Mouse (Mus musculus) midbrain, embryonic 16.5 days (tissue): Measurements from ENCODE around the gene Nudt17. TPM values are rescaled to one million over a fixed set of nuclear protein-coding genes. Genes with fewer than 3 reads are reported as not detected.

Experiments
- ATAC-seq: fragments of 200-750 bp; cut with Nextera tagmentation; 2 replicates; pipeline ENCODE4 v1.8.0; 2017; ENCODE audit warnings: moderate TSS enrichment
- H3K27ac ChIP-seq: fragments of 300-500 bp; sonication (generic); 2 replicates; pipeline ENCODE4 v1.5.1; 2014; ENCODE audit warnings: mild to moderate bottlenecking, low read length, mixed read lengths
- H3K27me3 ChIP-seq: fragments of 300-500 bp; sonication (generic); 2 replicates; pipeline ENCODE4 v1.6.1; 2014; ENCODE audit warnings: low read depth, low read length, mixed read lengths; ENCODE audit not compliant: control insufficient read depth, insufficient read depth
- H3K36me3 ChIP-seq: fragments of 300-500 bp; sonication (generic); 2 replicates; pipeline ENCODE4 v1.6.1; 2014; ENCODE audit warnings: mild to moderate bottlenecking, low read length, moderate library complexity, mixed read lengths; ENCODE audit not compliant: control insufficient read depth, insufficient read depth
- H3K4me1 ChIP-seq: fragments of 300-500 bp; sonication (generic); 2 replicates; pipeline ENCODE4 v1.6.1; 2014; ENCODE audit warnings: mild to moderate bottlenecking, low read length, mixed read lengths; ENCODE audit not compliant: control insufficient read depth, insufficient read depth
- H3K4me2 ChIP-seq: fragments of 300-500 bp; sonication (generic); 2 replicates; pipeline ENCODE4 v1.6.1; 2014; ENCODE audit warnings: mild to moderate bottlenecking, low read length, mixed read lengths
- H3K4me3 ChIP-seq: fragments of 300-500 bp; sonication (generic); 2 replicates; pipeline ENCODE4 v1.5.1; 2014; ENCODE audit warnings: low read depth, mild to moderate bottlenecking, low read length, moderate library complexity, mixed read lengths
- H3K9ac ChIP-seq: fragments of 300-500 bp; sonication (generic); 2 replicates; pipeline ENCODE4 v1.6.1; 2014; ENCODE audit warnings: low read depth, low read length, mixed read lengths
- H3K9me3 ChIP-seq: fragments of 300-500 bp; sonication (generic); replicated peaks from 2 replicates; pipeline ENCODE4 v1.6.1; 2014; ENCODE audit warnings: mild to moderate bottlenecking, low read length, mixed read lengths; ENCODE audit not compliant: control insufficient read depth, poor library complexity, severe bottlenecking
- WGBS: fragments of 180-500 bp; shearing (Covaris S2); extraction: QIAGEN DNeasy Blood & Tissue Kit; methylation state at CpG from one replicate; pipeline ENCODE4 v1.1.7; 2014; 5-methylcytosine and 5-hydroxymethylcytosine counted together
- polyA plus RNA-seq: library from polyadenylated mRNA; unstranded; fragments of >200 nt; fragmentation: Nextera tagmentation; extraction: Ambion mirVana; gene quantifications from 2 replicates; pipeline ENCODE4 v1.2.1, GENCODE M21; 2015

Nudt17 gene
- polyA plus RNA-seq, 1 experiment from 2014 or later = 17.2 TPM

DNA sequence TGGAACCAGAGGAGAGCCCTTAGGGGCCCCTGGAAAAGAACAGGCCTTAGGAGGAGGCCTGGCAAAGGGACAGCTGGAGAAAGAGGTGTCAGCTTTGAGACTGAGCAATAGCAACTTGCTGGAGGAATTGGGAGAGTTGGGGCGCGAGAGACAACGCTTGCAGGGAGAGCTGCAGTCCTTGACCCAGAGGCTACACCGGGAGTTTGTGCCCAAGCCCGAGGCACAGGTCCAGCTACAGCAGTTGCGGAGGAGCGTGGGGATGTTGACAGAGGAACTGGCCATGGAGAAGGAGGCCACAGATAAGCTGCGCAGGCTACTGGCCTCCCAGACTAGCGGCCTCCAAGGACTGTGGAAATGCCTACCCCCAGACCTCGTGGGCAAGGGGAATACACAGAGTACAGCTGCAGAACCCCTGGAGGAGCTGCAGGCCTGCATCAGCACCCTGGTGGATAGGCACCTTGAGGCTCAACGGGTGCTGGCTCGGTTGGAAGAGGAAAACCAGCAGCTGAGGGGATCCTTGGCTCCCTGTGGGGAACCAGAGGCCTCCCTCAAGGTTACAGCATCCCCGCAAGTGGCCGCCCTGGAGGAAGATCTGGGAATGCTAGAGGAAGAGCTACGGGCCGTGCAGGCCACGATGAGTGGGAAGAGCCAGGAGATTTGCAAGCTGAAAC lies 24.1 kb downstream of the Nudt17 start:
- Histone ChIP-seq H3K9me3 (no peaks in the 10 kb centered on the region), H3K27me3 (no peaks in the 10 kb centered on the region), H3K4me2 (peak overlapping the region; percentile 47), H3K9ac (no peak overlapping the region), H3K4me3 (peak overlapping the region; percentile 23; the same call in 1 of the 2 replicates), H3K36me3 (no peaks in the 10 kb centered on the region), H3K27ac (no peak overlapping the region), H3K4me1 (0 out of 2 replicates have a peak, but pooled peaks cover 6% of the 10 kb centered on the region)
- 58% methylated on average over 17 of the region's 17 CpGs for WGBS
- ATAC-seq = no peak

DNA sequence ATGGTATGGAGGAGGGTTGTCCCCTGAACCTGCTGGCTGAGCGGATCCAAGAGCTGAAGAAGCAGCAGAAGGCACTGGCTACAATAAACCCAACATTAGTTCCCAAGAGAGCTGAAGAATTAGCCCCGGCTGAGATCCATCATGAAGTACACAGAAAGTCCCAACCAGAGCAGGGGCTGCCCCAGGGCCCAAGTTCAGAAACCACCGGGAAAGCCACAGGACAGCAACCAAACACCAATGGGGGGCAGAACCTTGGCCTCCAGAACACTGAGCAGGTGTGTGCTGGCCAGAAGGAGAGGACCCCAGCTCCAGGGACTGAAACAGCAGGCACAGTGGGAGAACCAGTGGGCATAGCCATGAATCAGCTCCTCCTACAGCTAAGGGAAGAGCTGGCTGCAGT lies 24.9 kb downstream of the Nudt17 start:
- ATAC-seq = no peak
- H3K27ac ChIP-seq = no peak overlapping the region

DNA sequence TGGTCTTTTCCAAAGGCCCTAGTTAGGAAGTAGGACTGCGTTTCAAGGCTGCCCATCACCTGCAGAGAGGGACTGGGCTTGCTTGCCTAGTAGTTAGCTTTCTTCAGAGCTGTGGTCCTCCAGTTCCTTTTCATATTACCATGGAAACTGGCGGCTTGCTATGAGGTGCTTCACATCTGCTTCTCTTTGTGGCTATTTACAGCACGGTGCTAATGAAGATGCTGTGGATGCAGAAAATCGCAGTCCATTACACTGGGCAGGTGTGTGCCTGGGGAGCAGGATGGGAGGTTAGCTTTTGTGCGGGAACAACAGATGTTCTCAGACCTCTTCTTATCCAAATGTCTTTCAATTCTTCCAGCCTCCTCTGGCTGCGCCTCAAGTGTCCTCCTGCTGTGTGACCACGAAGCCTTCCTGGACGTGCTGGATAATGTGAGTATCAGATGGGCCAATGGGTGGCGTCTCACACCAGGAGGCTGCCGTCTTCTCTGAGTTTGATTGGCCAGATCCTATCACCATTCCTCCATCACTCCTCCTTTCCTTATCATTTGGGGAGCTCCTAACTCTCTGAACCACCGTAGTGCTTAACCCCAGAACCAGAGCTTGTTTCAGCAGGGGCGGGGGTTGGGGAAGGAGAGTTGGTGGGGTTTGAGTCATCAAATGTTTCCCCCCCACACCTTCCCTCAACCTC lies 27.9 kb downstream of the Nudt17 start:
- Histone ChIP-seq H3K9ac (no peak overlapping the region), H3K9me3 (no peaks in the 10 kb centered on the region), H3K4me1 (0 out of 2 replicates have a peak, but pooled peaks cover 6% of the 10 kb centered on the region), H3K27ac (no peak overlapping the region), H3K36me3 (no peaks in the 10 kb centered on the region), H3K4me3 (no peak overlapping the region), H3K4me2 (peak overlapping the region; percentile 2; the same call in 1 of the 2 replicates), H3K27me3 (no peaks in the 10 kb centered on the region)
- whole genome bisulfite sequencing = 17% methylated on average over 12 of the region's 12 CpGs
- peak; percentile 83 for ATAC-seq

More for the DNA sequence above, 24.9 kb downstream of the Nudt17 start:
- Histone ChIP-seq H3K4me3 (no peak overlapping the region), H3K9me3 (no peaks in the 10 kb centered on the region), H3K4me1 (0 out of 2 replicates have a peak, but pooled peaks cover 6% of the 10 kb centered on the region), H3K27me3 (no peaks in the 10 kb centered on the region), H3K36me3 (no peaks in the 10 kb centered on the region), H3K4me2 (no peak overlapping the region), H3K9ac (no peak overlapping the region)
- 85% methylated on average over 3 of the region's 3 CpGs for WGBS

DNA sequence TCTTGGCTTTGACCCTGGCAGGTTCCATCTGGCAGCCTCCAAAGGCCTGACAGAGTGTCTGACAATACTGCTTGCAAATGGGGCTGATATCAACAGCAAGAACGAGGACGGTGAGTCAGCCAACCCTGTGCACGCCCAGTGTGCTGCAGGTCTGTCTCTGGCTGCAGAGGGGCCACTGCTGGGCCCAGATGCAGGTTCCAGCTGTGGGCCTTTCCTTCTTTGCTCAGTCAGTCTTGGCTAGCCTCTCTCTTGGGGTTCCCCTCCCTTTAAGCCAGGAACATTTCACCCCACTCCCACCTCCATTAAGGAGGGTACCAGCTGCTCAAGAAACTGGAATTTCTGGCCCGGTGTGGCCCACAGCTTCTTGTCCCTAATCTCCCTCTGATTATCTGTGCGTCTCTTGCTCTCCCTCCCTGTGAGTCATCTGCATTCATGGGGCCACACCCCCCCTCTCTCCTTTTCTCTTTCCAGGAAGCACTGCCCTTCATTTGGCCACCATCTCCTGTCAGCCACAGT lies 29.1 kb downstream of the Nudt17 start:
- ATAC-seq = no peak
- Histone ChIP-seq H3K9ac (0 out of 2 replicates have a peak overlapping the region, but pooled peaks have one; percentile 25), H3K27ac (no peak overlapping the region), H3K9me3 (no peaks in the 10 kb centered on the region), H3K4me2 (no peak overlapping the region), H3K4me1 (0 out of 2 replicates have a peak, but pooled peaks cover 6% of the 10 kb centered on the region), H3K4me3 (no peak overlapping the region), H3K27me3 (no peaks in the 10 kb centered on the region), H3K36me3 (no peaks in the 10 kb centered on the region)
- WGBS = 19% methylated on average over 5 of the region's 5 CpGs

DNA sequence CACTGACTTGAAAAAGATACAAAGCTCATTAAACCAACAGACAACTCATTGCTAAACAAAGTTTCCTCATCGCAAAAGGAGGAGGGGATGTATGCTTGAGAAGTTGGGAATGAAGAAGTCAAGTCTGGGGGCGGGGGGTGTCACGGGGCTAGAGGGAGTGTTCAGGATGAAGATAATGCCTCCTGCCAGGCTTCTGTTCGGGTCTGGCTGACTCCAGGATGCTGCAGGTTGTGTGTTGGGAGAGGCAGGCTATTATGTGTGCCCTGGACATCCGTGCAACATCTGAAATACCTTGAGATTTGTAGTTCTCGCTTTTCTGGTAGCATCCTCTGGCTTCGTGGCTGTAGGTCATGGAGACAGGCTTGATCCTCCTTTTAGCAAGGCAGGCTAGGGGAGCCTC lies 29.9 kb downstream of the Nudt17 start:
- Histone ChIP-seq H3K9ac (no peak overlapping the region), H3K4me1 (0 out of 2 replicates have a peak, but pooled peaks cover 6% of the 10 kb centered on the region), H3K27me3 (no peaks in the 10 kb centered on the region), H3K27ac (no peak overlapping the region), H3K9me3 (no peaks in the 10 kb centered on the region), H3K4me2 (no peak overlapping the region), H3K4me3 (no peak overlapping the region), H3K36me3 (no peaks in the 10 kb centered on the region)
- 53% methylated on average over 7 of the region's 7 CpGs for WGBS
- ATAC-seq = no peak

DNA sequence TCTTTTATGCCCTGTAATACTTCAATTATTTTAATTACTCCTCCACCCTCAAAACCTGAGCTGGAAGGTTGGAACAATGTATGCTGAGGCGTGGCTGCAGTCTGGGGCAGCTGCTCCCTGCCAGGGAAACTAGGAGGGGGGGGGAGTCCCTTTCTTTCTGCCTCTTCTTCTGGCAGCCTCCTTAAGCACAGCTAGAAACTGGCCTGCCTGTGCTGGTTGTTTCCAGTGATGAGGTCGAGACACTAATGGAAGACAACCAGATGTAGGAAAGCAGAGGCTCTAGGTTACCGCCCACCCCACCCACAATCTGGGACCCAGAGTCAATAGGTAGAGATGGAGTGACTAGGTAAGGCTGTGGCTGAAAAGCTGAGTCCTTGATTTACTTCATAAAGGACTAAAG lies 32.7 kb downstream of the Nudt17 start:
- Histone ChIP-seq H3K36me3 (no peaks in the 10 kb centered on the region), H3K4me1 (peaks cover 6% of the 10 kb centered on the region; the same call in 1 of the 2 replicates), H3K9me3 (no peaks in the 10 kb centered on the region), H3K4me2 (no peak overlapping the region), H3K27me3 (peaks cover 10% of the 10 kb centered on the region), H3K27ac (no peak overlapping the region), H3K9ac (no peak overlapping the region), H3K4me3 (no peak overlapping the region)
- 30% methylated on average over 3 of the region's 3 CpGs for WGBS
- ATAC-seq = no peak

DNA sequence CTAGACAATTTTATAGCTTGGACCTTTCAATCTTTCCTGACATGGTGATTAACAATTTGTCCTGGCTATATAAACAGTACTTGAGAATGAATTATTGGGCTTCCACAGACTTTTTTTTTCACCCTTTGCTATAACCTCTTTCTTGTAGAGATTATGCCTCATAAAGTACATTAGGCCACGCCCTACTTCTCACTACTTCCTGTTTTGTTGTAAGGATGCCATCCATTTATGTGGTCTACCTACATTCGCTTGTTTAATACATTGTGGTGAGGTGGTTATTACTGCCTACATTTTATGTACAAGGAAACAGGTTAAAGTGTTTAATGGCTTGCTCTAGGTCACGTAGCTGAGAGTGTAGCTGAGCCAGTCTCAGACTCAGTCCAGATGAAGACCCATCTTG lies 33.2 kb downstream of the Nudt17 start:
- Histone ChIP-seq H3K4me1 (peaks cover 9% of the 10 kb centered on the region; the same call in 1 of the 2 replicates), H3K4me3 (no peak overlapping the region), H3K36me3 (no peaks in the 10 kb centered on the region), H3K9ac (no peak overlapping the region), H3K27ac (no peak overlapping the region), H3K9me3 (no peaks in the 10 kb centered on the region), H3K4me2 (no peak overlapping the region), H3K27me3 (peaks cover 12% of the 10 kb centered on the region)
- no peak for ATAC-seq
- WGBS = 80% methylated on average over 3 of the region's 3 CpGs

DNA sequence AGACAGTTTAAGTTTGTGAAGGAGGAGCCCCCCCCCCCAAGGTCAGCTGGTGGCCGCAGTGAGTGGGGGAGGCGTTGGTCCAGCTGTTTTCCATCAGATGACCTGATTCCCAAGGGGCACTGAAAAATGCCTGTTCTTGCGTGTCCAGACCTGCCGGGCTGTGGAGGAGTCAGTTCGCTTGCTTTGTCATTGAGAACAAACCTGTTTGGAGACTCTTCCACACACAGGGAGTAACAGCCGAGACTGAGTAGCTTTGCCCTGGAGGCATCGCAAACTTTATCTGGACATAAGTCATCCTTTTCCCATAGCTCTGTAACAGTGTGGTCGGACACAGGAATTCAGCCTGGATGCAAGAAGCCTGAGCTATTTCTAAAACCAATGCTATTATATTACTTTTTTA lies 33.9 kb downstream of the Nudt17 start:
- no peak overlapping the region for H3K9ac ChIP-seq
- no peak for ATAC-seq
- H3K4me3 ChIP-seq = no peak overlapping the region
- WGBS = 76% methylated on average over 8 of the region's 8 CpGs
- H3K36me3 ChIP-seq = no peaks in the 10 kb centered on the region
- H3K27me3 ChIP-seq = peaks cover 12% of the 10 kb centered on the region
- H3K4me2 ChIP-seq = no peak overlapping the region
- H3K27ac ChIP-seq = no peak overlapping the region
- H3K4me1 ChIP-seq = peaks cover 5% of the 10 kb centered on the region; the same call in 1 of the 2 replicates
- H3K9me3 ChIP-seq = no peaks in the 10 kb centered on the region

DNA sequence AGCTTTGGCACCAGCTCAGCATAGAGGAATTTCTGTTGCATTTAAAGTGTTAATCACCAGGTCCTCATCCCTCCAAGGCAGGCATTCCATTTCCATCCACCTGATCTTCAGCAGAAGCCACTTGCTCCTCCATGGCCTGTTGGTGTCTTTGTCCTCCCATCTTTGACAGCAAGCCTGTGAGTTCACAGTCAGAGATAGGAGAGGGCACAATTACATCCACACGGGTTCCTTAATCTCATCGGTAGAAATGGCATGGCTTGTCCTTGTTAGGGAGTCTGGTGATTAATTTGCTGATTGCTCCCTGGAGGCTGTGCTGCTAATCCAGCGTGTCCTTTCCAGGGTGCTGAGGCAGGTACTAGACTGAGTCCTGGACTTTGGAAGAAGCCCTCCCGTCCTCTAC lies 34.8 kb downstream of the Nudt17 start:
- ATAC-seq = no peak
- WGBS = 78% methylated on average over 4 of the region's 4 CpGs
- no peak overlapping the region for H3K4me2 ChIP-seq

More for the DNA sequence above, 34.8 kb downstream of the Nudt17 start:
- H3K36me3 ChIP-seq = no peaks in the 10 kb centered on the region
- H3K27ac ChIP-seq = no peak overlapping the region
- no peak overlapping the region for H3K4me3 ChIP-seq
- peaks cover 5% of the 10 kb centered on the region; the same call in 1 of the 2 replicates for H3K4me1 ChIP-seq
- peaks cover 12% of the 10 kb centered on the region for H3K27me3 ChIP-seq
- no peak overlapping the region for H3K9ac ChIP-seq
- H3K9me3 ChIP-seq = no peaks in the 10 kb centered on the region
